Mouse (Mus musculus) lung, embryonic 14.5 days (tissue): ENCODE measurements around the gene Mpp5. TPM values are rescaled to one million over a fixed set of nuclear protein-coding genes. Genes with fewer than 3 reads are reported as not detected.

Source experiments
- ATAC-seq: fragments of 200-750 bp; cut with Nextera tagmentation; 2 replicates; pipeline ENCODE4 v1.8.0; 2017; ENCODE audit warnings: mild to moderate bottlenecking, moderate TSS enrichment, moderate library complexity; ENCODE audit not compliant: insufficient read depth
- DNase-seq: peaks from one replicate; pipeline ENCODE4 v3.0.0-alpha.2; 2015
- H3K27ac ChIP-seq: fragments of 300-500 bp; sonication (generic); 2 replicates; pipeline ENCODE4 v1.5.1; 2014; ENCODE audit warnings: low read depth, mild to moderate bottlenecking, moderate library complexity
- H3K27me3 ChIP-seq: fragments of 300-500 bp; sonication (generic); 2 replicates; pipeline ENCODE4 v1.6.1; 2014; ENCODE audit warnings: low read length, control low read depth; ENCODE audit not compliant: insufficient read depth
- H3K36me3 ChIP-seq: fragments of 300-500 bp; sonication (generic); 2 replicates; pipeline ENCODE4 v1.6.1; 2014; ENCODE audit warnings: control low read depth; ENCODE audit not compliant: insufficient read depth
- H3K4me1 ChIP-seq: fragments of 300-500 bp; sonication (generic); 2 replicates; pipeline ENCODE4 v1.6.1; 2014; ENCODE audit warnings: antibody characterized with exemption, control low read depth; ENCODE audit not compliant: insufficient read depth
- H3K4me2 ChIP-seq: fragments of 300-500 bp; sonication (generic); 2 replicates; pipeline ENCODE4 v1.6.1; 2014; ENCODE audit warnings: mild to moderate bottlenecking
- H3K4me3 ChIP-seq: fragments of 300-500 bp; sonication (generic); 2 replicates; pipeline ENCODE4 v1.5.1; 2014; ENCODE audit warnings: low read depth, low read length
- H3K9ac ChIP-seq: fragments of 300-500 bp; sonication (generic); 2 replicates; pipeline ENCODE4 v1.6.1; 2014
- H3K9me3 ChIP-seq: fragments of 300-500 bp; sonication (generic); 2 replicates; pipeline ENCODE4 v1.6.1; 2016; ENCODE audit warnings: low read depth, low read length, control low read depth
- CTCF ChIP-seq: IDR thresholded peaks from 2 replicates; pipeline ENCODE4 v1.5.1; 2016; ENCODE audit warnings: antibody characterized with exemption, low read depth
- WGBS: fragments of 180-500 bp; shearing (Covaris S2); extraction: QIAGEN DNeasy Blood & Tissue Kit; methylation state at CpG from one replicate; pipeline ENCODE4 v1.1.7; 2014; 5-methylcytosine and 5-hydroxymethylcytosine counted together
- polyA plus RNA-seq: library from polyadenylated mRNA; unstranded; fragments of >200 nt; fragmentation: Nextera tagmentation; extraction: Ambion mirVana; gene quantifications from 2 replicates; pipeline ENCODE4 v1.2.1, GENCODE M21; 2014

Gene Mpp5
- polyA plus RNA-seq, 1 experiment from 2014 or later, result 18.7 TPM

DNA sequence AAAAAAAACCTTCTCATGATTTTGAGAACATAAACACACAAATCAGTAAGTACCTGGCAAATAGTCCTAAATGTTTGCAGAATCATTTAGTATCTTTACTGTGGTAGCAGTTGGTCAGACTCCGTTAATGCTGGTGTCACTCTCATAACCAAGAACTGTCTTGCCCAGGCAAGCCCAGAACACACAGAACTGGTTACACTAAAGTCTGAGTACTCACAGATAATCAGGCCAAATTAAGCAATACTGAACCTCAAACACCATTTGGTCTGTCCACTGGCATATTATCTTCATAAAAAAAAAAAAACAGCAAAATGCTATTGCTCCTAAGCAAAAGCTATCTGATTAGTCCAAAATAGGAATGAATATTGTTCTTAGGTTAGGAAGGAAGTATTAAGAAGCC is 93.7 kb downstream of the Mpp5 start:
- WGBS, result 86% methylated on average over 1 of the region's 1 CpGs
- no peaks in the 10 kb centered on the region for H3K4me1 ChIP-seq
- H3K9me3 ChIP-seq, result no peaks in the 10 kb centered on the region
- TF ChIP-seq CTCF, result no peak
- H3K4me3 ChIP-seq, result no peak overlapping the region
- no peak for ATAC-seq
- peaks cover 68% of the 10 kb centered on the region for H3K36me3 ChIP-seq
- H3K27ac ChIP-seq, result no peak overlapping the region
- H3K27me3 ChIP-seq, result no peaks in the 10 kb centered on the region
- no peak for DNase-seq
- H3K9ac ChIP-seq, result no peak overlapping the region
- no peak overlapping the region for H3K4me2 ChIP-seq

DNA sequence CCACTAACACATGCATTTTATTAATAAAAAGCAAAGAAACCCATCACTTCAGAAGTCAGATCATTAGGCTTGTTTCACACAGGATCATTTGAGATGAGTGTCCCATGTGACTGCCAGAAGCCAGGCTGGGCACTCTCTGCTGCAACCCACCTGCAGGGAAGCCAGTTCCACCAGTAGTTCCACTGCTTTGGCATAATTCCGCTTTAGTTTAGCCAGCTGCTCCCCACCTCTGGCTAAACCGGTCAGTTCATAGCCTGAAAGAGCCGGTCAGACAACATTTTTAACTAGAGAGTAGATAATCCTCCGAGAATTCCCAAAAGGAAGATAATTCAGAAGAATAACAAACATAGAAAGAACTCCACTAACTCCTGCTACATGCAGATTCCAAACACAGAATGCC is 99.5 kb downstream of the Mpp5 start:
- no peak for TF ChIP-seq CTCF
- no peak for DNase-seq
- Histone ChIP-seq H3K36me3 (peaks cover 43% of the 10 kb centered on the region), H3K27ac (no peak overlapping the region), H3K9ac (no peak overlapping the region), H3K27me3 (no peaks in the 10 kb centered on the region), H3K4me3 (no peak overlapping the region), H3K4me1 (no peaks in the 10 kb centered on the region), H3K4me2 (no peak overlapping the region), H3K9me3 (no peaks in the 10 kb centered on the region)
- 84% methylated on average over 4 of the region's 4 CpGs for WGBS
- no peak for ATAC-seq

DNA sequence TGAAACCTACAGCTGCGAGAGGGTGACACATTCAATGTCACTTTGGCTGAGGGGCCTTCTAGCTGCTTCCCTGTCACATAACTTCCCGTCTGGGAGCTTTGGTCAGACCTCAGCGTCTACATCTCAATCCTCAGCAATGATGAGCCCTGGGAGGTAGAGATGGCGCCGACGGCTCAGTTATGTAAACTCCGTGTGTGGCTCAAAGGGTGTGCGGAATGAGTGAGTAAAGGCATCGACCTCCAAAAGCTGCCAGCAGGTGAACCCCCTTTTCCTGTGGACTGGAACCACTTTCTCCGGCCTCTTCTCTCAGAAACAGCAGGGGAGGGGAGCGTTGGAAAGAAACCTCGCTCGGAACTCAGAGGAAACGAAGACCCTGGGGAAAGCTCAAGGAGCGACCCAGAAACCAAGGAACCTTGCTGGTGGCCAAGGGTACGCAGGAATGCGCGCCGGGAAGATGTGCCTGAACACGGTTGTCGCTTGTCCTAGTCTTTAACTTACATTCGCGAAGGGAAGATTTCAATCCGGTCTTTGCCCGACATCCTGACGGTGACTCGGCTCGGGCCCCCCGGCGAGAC is 112.3 kb downstream of the Mpp5 start:
- peak overlapping the region; percentile 87 for H3K4me2 ChIP-seq
- H3K36me3 ChIP-seq, result peaks cover 17% of the 10 kb centered on the region
- no peaks in the 10 kb centered on the region for H3K27me3 ChIP-seq
- peak overlapping the region; percentile 74 for H3K9ac ChIP-seq
- H3K27ac ChIP-seq, result peak overlapping the region; percentile 67; the same call in 1 of the 2 replicates
- H3K9me3 ChIP-seq, result no peaks in the 10 kb centered on the region
- no peaks in the 10 kb centered on the region for H3K4me1 ChIP-seq
- under 1% methylated on average over 30 of the region's 30 CpGs for WGBS
- peak overlapping the region; percentile 81 for H3K4me3 ChIP-seq
- TF ChIP-seq CTCF, result no peak
- DNase-seq, result no peak
- peak; percentile 7 for ATAC-seq

DNA sequence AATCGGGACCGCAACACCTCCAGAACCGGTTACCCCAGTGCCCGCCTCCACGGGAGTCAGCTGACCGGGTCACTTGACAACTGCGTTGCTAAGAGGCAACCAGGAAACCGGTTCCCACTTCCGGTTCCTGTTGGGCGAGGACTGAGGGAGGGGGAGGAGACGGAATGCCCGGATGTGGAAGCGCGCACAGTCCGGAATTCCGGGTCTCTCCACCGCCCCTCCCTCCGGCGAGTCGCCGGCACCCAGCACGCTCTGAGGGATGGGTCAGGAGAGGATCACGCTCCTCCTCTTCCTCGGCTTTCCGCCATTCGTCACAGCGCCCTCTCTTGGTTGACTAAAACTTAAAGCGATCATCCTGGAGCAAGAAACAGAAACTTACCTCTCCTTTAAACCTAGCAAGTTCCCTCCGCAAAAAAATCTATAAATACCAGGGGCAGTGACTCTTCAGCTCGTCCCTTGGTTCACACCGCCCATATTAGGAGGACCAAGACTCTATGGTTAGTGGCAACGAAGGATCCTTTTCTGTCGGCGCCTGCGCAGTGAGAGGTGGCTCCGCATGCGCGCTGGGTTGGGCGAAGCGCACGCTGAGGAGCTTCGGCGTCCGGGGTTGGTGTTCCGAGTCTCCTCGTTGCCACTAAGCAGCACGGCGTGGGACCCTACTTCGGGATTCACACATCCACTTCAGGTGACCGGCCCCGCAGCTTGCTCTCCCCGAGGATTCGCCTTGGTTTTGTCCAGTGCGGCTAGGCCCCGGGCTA is 113.0 kb downstream of the Mpp5 start, which contains the start of the genes Atp6v1d and Eif2s1:
Atp6v1d (minus strand) TSS at position 143 of the 758 bp plus-strand sequence.
Eif2s1 (plus strand) TSS at position 324 of the 758 bp plus-strand sequence.
- Histone ChIP-seq H3K4me1 (no peaks in the 10 kb centered on the region), H3K4me3 (peak within 1 kb of the TSS; percentile 81), H3K9ac (peak within 1 kb of the TSS; percentile 90), H3K4me2 (peak within 1 kb of the TSS; percentile 87), H3K36me3 (peaks cover 12% of the 10 kb centered on the region), H3K27ac (peak within 1 kb of the TSS; percentile 93), H3K27me3 (no peaks in the 10 kb centered on the region), H3K9me3 (no peaks in the 10 kb centered on the region)
- WGBS, result under 1% methylated on average over 55 of the region's 55 CpGs
- DNase-seq, result peak; percentile 99
- TF ChIP-seq CTCF, result peak; percentile 84
- ATAC-seq, result peak; percentile 100

DNA sequence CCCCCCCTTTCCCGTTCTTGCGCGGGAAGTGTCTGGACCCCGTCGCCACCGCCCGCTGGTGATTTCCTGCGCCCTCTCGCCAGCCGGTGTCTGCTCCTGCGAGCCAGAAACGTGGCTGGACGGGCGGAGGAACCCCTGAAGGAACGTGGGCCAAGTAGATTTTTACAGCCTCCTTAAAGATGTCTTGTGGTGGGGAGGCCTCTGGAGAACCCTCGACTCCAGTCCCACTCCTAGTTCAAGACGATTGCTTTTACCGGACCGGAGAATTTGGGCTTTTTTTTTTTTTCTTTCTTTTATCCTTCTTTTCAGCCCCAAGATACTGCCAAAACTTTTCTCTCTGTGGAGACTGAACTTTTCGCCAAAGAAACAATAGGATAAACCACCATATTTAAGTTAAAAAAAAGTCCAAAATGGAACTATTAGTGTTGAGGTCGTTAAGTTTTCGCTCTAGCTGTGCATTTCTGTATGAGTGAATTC is 113.6 kb downstream of the Mpp5 start:
- Histone ChIP-seq H3K27ac (peak overlapping the region; percentile 93), H3K27me3 (no peaks in the 10 kb centered on the region), H3K9me3 (no peaks in the 10 kb centered on the region), H3K4me2 (peak overlapping the region; percentile 87), H3K9ac (peak overlapping the region; percentile 90), H3K4me1 (no peaks in the 10 kb centered on the region), H3K4me3 (peak overlapping the region; percentile 81), H3K36me3 (peaks cover 17% of the 10 kb centered on the region)
- WGBS, result under 1% methylated on average over 22 of the region's 22 CpGs
- DNase-seq (no peak), ATAC-seq (no peak)
- no peak for TF ChIP-seq CTCF

DNA sequence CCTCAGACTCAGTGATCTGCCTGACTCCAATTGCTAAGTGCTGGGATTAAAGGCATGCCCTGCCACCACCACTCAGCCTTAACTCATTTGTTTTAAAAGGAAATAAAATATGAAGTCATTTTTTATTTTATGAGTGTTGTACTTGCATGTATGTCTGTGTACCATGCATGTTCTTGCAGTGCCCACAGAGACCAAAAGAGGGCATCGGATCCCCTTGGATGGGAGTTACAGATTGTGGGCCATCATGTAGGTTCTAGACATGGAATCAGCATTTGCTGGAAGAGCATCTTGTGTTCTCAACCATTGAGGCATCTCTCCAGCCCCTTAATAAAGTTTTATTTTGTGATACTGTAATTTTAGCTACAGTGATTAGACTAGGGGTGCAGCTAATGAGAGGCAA is 116.7 kb downstream of the Mpp5 start:
- no peaks in the 10 kb centered on the region for H3K9me3 ChIP-seq
- no peak overlapping the region for H3K27ac ChIP-seq
- no peaks in the 10 kb centered on the region for H3K4me1 ChIP-seq
- H3K9ac ChIP-seq, result no peak overlapping the region; the same call in 1 of the 2 replicates
- peak; percentile 21 for DNase-seq
- TF ChIP-seq CTCF, result peak; percentile 25; the same call in 1 of the 2 replicates
- H3K36me3 ChIP-seq, result peaks cover 44% of the 10 kb centered on the region
- no peak overlapping the region for H3K4me3 ChIP-seq
- H3K27me3 ChIP-seq, result no peaks in the 10 kb centered on the region
- H3K4me2 ChIP-seq, result no peak overlapping the region
- ATAC-seq, result no peak
- WGBS, result 98% methylated on average over 1 of the region's 1 CpGs

DNA sequence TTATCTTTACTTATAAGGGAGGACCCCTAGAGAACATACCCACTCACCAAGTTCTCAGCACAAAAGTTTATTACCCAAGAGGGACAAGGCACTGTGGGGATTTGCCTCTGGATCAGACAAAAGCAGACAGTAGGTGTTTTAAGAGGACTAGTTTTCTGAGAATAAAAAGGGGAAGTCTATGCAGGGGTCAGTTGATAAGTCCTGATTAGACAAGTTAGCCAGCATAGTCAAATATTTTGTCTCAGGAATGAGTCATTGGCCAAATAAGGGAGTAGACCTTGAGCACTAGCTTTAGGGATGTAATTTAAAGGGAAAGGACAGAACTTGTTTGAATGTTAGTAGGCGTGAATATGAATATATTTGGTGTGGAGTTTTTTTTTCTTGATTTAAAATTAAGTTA is 119.4 kb downstream of the Mpp5 start:
- Histone ChIP-seq H3K27me3 (no peaks in the 10 kb centered on the region), H3K9ac (no peak overlapping the region), H3K4me3 (no peak overlapping the region), H3K27ac (no peak overlapping the region), H3K4me2 (no peak overlapping the region), H3K36me3 (peaks cover 55% of the 10 kb centered on the region), H3K9me3 (no peaks in the 10 kb centered on the region), H3K4me1 (no peaks in the 10 kb centered on the region)
- ATAC-seq, result no peak
- 87% methylated on average over 1 of the region's 1 CpGs for WGBS
- no peak for TF ChIP-seq CTCF
- DNase-seq, result no peak
